17 mouse cellular contexts compared by ENCODE assay signal in genomic region chr1:76075685-76076455, GRCm38 (mm10).
A peak's percentile ranks its signal among the peaks of the same experiment; 100 is the strongest.
DNase-seq lines count a peak whose midpoint lies in the region; ATAC-seq lines count a peak whose summit lies in the region.
"Had no signal": no experiment of that assay in that cellular context is flagged by ENCODE, and none has a peak within 500 bp of the region (broad histone marks: within the 10 kb centered on the region; RNA-seq: fewer than 3 reads in every experiment).

No protein-coding gene starts in this region.

- no peak overlapping the region for H3K9ac ChIP-seq in midbrain, embryonic 12.5 days (replicated peaks)
- no peak overlapping the region for H3K9ac ChIP-seq in forebrain, embryonic 12.5 days
- H3K9ac ChIP-seq in hindbrain, embryonic 15.5 days = no peak overlapping the region
- H3K9ac ChIP-seq: heart, embryonic 13.5 days; stomach, embryonic 15.5 days had no signal

- no peak overlapping the region for H3K4me3 ChIP-seq in midbrain, embryonic 12.5 days
- no peak overlapping the region for H3K4me3 ChIP-seq in midbrain, embryonic 10.5 days
- no peak overlapping the region for H3K4me3 ChIP-seq in forebrain, embryonic 12.5 days (replicated peaks)
- H3K4me3 ChIP-seq in hindbrain, embryonic 15.5 days = no peak overlapping the region
- H3K4me3 ChIP-seq: heart, embryonic 13.5 days; stomach, embryonic 15.5 days had no signal

- H3K36me3 ChIP-seq in midbrain, embryonic 12.5 days = no peaks in the 10 kb centered on the region
- H3K36me3 ChIP-seq in midbrain, embryonic 10.5 days = no peaks in the 10 kb centered on the region
- no peaks in the 10 kb centered on the region for H3K36me3 ChIP-seq in forebrain, embryonic 12.5 days (replicated peaks)
- H3K36me3 ChIP-seq in hindbrain, embryonic 15.5 days = no peaks in the 10 kb centered on the region
- H3K36me3 ChIP-seq: heart, embryonic 13.5 days; stomach, embryonic 15.5 days had no signal

- 0 out of 2 replicates have a peak overlapping the region, but pooled peaks have one; percentile 3 for H3K4me2 ChIP-seq in midbrain, embryonic 12.5 days (replicated peaks)
- H3K4me2 ChIP-seq in forebrain, embryonic 12.5 days = peak overlapping the region; percentile 42
- peak overlapping the region; percentile 14 for H3K4me2 ChIP-seq in hindbrain, embryonic 15.5 days
- H3K4me2 ChIP-seq: heart, embryonic 13.5 days; liver, embryonic 11.5 days; stomach, embryonic 15.5 days had no signal

- WGBS in midbrain, embryonic 12.5 days = 35% methylated on average over 10 of the region's 10 CpGs
- 52% methylated on average over 10 of the region's 10 CpGs for WGBS in midbrain, embryonic 10.5 days
- 13% methylated on average over 10 of the region's 10 CpGs for WGBS in forebrain, embryonic 12.5 days
- 26% methylated on average over 10 of the region's 10 CpGs for WGBS in hindbrain, embryonic 15.5 days

- no peak for ATAC-seq in midbrain, embryonic 12.5 days (ENCODE audit: low FRiP score, low read depth)
- ATAC-seq in forebrain, embryonic 12.5 days (ENCODE audit: low FRiP score) = peak; percentile 55; the same call in 1 of the 2 replicates
- peak; percentile 27; the same call in 1 of the 2 replicates for ATAC-seq in hindbrain, embryonic 15.5 days (ENCODE audit: low FRiP score, low read depth)
- ATAC-seq: CD4-positive, CD25-positive, alpha-beta regulatory T cell, adult 4 months had no signal

- H3K27me3 ChIP-seq in midbrain, embryonic 12.5 days = 0 out of 2 replicates have a peak, but pooled peaks cover 4% of the 10 kb centered on the region
- H3K27me3 ChIP-seq in midbrain, embryonic 10.5 days (ENCODE audit: low read depth, poor library complexity, severe bottlenecking) = no peaks in the 10 kb centered on the region
- H3K27me3 ChIP-seq in forebrain, embryonic 12.5 days = no peaks in the 10 kb centered on the region
- no peaks in the 10 kb centered on the region for H3K27me3 ChIP-seq in hindbrain, embryonic 15.5 days
- H3K27me3 ChIP-seq: heart, embryonic 13.5 days; stomach, embryonic 15.5 days had no signal

- no peak overlapping the region for H3K27ac ChIP-seq in midbrain, embryonic 12.5 days (replicated peaks)
- H3K27ac ChIP-seq in midbrain, embryonic 10.5 days (replicated peaks) = no peak overlapping the region
- peak overlapping the region; percentile 53; the same call in 1 of the 2 replicates for H3K27ac ChIP-seq in forebrain, embryonic 12.5 days
- H3K27ac ChIP-seq in hindbrain, embryonic 15.5 days (replicated peaks) = peak overlapping the region; percentile 60
- H3K27ac ChIP-seq: heart, embryonic 13.5 days; stomach, embryonic 15.5 days had no signal

- DNase-seq in midbrain, embryonic 10.5 days (ENCODE audit: low spot score) = no peak
- peak; percentile 79 for DNase-seq in retina, embryonic 14.5 days (ENCODE audit: low spot score)
- DNase-seq in thymus, postnatal 14 days = no peak
- no peak for DNase-seq in adrenal gland, postnatal 10 days
- no peak for DNase-seq in thymus, postnatal 36 days
- DNase-seq: adrenal gland, postnatal 36 days; cerebellum, adult 11 months; gastrocnemius, postnatal 14 days; kidney, adult 8-10 months; lung, postnatal 10 days had no signal

- H3K9me3 ChIP-seq in midbrain, embryonic 12.5 days = no peaks in the 10 kb centered on the region
- H3K9me3 ChIP-seq in midbrain, embryonic 10.5 days (replicated peaks) = no peaks in the 10 kb centered on the region
- no peaks in the 10 kb centered on the region for H3K9me3 ChIP-seq in forebrain, embryonic 12.5 days
- no peaks in the 10 kb centered on the region for H3K9me3 ChIP-seq in hindbrain, embryonic 15.5 days
- H3K9me3 ChIP-seq: heart, embryonic 13.5 days; stomach, embryonic 15.5 days had no signal

- peaks cover 24% of the 10 kb centered on the region for H3K4me1 ChIP-seq in midbrain, embryonic 12.5 days
- peaks cover 20% of the 10 kb centered on the region for H3K4me1 ChIP-seq in midbrain, embryonic 10.5 days
- H3K4me1 ChIP-seq in forebrain, embryonic 12.5 days = peaks cover 29% of the 10 kb centered on the region
- peaks cover 22% of the 10 kb centered on the region for H3K4me1 ChIP-seq in hindbrain, embryonic 15.5 days (replicated peaks)
- H3K4me1 ChIP-seq: stomach, embryonic 15.5 days had no signal

Comparison
In these comparisons a context has a peak if more than half of its experiments do, and no peak if none do; other contexts are left out.
1. H3K27ac ChIP-seq: peak in forebrain, embryonic 12.5 days (single experiment) and hindbrain, embryonic 15.5 days (single experiment); none in midbrain, embryonic 12.5 days (single experiment) and midbrain, embryonic 10.5 days (single experiment).
2. Peak in every context shown above with its lines, with median percentiles within 50 percentile points of each other: H3K4me2 ChIP-seq.